Mouse (Mus musculus): ENCODE data around the gene Dab2.

Gene Dab2

GRCm38 (mm10) chr15:6463361-6463923 is 163.9 kb downstream of the Dab2 start:
- no peak for DNase-seq (ENCODE audit: low read depth in 1 of 2, low spot score in 2 of 2)

DNA sequence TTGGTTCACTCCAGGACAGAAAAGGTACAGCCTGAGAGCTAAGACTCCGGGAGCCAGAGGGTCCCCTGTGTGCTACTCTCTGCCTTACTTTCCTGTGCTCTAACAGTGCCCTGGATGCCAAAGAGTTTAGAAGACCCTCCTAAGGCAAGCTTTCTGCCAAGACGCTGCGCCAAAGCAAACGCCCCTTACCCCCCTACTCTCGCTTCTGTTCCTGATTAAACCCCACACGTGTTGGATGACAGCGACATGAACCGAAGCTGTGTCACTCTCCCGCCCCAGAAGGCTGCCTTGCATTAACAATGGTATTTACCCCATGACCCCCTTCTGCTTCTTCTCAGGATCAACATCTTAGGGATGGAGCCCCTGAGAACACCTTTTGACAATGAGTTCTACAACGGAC is 167.4 kb downstream of the Dab2 start:
- no peak for DNase-seq (ENCODE audit: low read depth in 1 of 2, low spot score in 2 of 2)

- DNase-seq (ENCODE audit: low read depth in 1 of 2, low spot score in 2 of 2): no peak
Observed at GRCm38 (mm10) chr15:6468845-6469244, 169.3 kb downstream of the Dab2 start.

GRCm38 (mm10) chr15:6469384-6469783 is 169.8 kb downstream of the Dab2 start:
- no peak for DNase-seq (ENCODE audit: low read depth in 1 of 2, low spot score in 2 of 2)

GRCm38 (mm10) chr15:6483561-6483960 is 184.0 kb downstream of the Dab2 start:
- DNase-seq (ENCODE audit: low read depth in 1 of 2, low spot score in 2 of 2): no peak
